Mouse (Mus musculus) testis, adult 2 months (tissue): ENCODE results near the gene Itgb1.

Experiments
- CTCF ChIP-seq: fragments of 200-500 bp; IDR thresholded peaks from 2 replicates; pipeline ENCODE4 v1.5.1; 2012; ENCODE audit warnings: low read depth, mild to moderate bottlenecking, inconsistent platforms, low read length, moderate library complexity; ENCODE audit not compliant: control insufficient read depth, insufficient read depth, insufficient replicate concordance
- POLR2A ChIP-seq: fragments of 200-500 bp; IDR thresholded peaks from 2 replicates; pipeline ENCODE4 v1.6.1; 2012; ENCODE audit warnings: low read depth, mild to moderate bottlenecking, inconsistent platforms, low read length, moderate library complexity; ENCODE audit not compliant: control insufficient read depth

GRCm38 (mm10) chr8:128685507-128686428 lies at the start of gene Itgb1:
- peak; percentile 64 for TF ChIP-seq POLR2A
- TF ChIP-seq CTCF: no peak
